8 mouse cellular contexts compared by ENCODE assay signal in the genomic region with DNA sequence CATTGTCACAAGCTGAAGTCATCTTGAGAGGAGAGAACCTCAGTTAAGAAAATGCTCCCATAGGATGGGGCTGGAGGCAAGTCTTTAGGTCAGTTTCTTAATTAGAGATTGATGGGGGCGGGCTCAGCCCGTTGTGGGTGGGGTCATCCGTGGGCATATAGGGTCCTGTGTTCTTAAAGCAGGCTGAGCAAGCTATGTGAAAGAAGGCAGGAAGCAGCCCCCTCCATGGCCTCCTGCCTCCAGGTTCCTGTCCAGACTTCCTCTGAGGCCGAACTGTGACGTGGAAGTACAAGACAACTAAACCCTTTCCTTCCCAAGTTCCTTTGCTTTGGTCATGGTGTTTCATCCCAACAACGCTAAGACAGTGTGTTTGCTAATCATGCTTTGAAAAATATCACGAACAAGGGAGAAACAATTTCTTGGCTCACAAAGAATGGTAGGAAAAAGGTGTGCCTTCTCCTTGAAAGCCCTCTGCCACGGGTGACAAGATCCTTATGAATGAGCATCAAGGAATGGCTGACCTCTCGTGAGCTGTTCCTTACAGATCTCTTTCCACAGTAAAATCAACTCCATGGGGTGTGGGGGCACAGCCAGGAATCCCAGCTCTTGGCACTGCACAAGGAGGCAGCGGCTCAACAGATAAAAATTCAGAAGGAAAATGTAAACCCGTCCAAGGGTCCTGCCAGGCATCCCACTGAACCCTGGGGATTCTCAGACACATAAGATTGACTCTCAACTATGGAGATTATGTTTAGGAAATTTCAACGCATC. TPM values are rescaled to one million over a fixed set of nuclear protein-coding genes. Genes with fewer than 3 reads are reported as not detected.
DNase-seq lines count a peak whose midpoint lies in the region; ATAC-seq and TF ChIP-seq lines count a peak whose summit lies in the region.

No protein-coding gene starts in this region.

- TF ChIP-seq POLR2A in CH12.LX (IDR thresholded peaks at IDR 0.05; ENCODE audit: low read depth, low read length), result 0 out of 2 replicates have a peak, but pooled peaks have one; percentile 38

- no peak for TF ChIP-seq RAD21 in CH12.LX (IDR thresholded peaks at IDR 0.05; ENCODE audit: low read depth, low read length)

- no peak for TF ChIP-seq CTCF in CH12.LX (conservative IDR thresholded peaks at IDR 0.05 in 1 of 2, IDR thresholded peaks at IDR 0.05 in 1 of 2; ENCODE audit: low read depth in 2 of 2, low read length in 2 of 2)

- peaks cover 7 to 45% of the 10 kb centered on the region in 2 experiments for H3K4me1 ChIP-seq in CH12.LX (ENCODE audit: control insufficient read depth in 1 of 2, insufficient read depth in 2 of 2)
- peaks cover 29% of the 10 kb centered on the region for H3K4me1 ChIP-seq in forebrain, embryonic 15.5 days
- peaks cover 22% of the 10 kb centered on the region; the same call in 1 of the 2 replicates for H3K4me1 ChIP-seq in limb, embryonic 11.5 days (ENCODE audit: control insufficient read depth, insufficient read depth, low read length)
- H3K4me1 ChIP-seq in midbrain, embryonic 16.5 days (ENCODE audit: control insufficient read depth, insufficient read depth, low read length), result peaks cover 10% of the 10 kb centered on the region

- TF ChIP-seq EP300 in CH12.LX (IDR thresholded peaks at IDR 0.05; ENCODE audit: low read length), result no peak

- H3K27ac ChIP-seq in CH12.LX (ENCODE audit: insufficient read depth, low read depth), result no peak overlapping the region
- no peak overlapping the region for H3K27ac ChIP-seq in forebrain, embryonic 15.5 days (replicated peaks)
- no peak overlapping the region for H3K27ac ChIP-seq in limb, embryonic 11.5 days (replicated peaks; ENCODE audit: low read depth, low read length)
- H3K27ac ChIP-seq in midbrain, embryonic 16.5 days (ENCODE audit: low read length), result no peak overlapping the region

- H3K4me3 ChIP-seq in CH12.LX (replicated peaks in 1 of 3; ENCODE audit: low read depth in 2 of 3, low read length in 2 of 3, poor library complexity in 1 of 3), result peak overlapping the region; percentile 67 to 96 (median 87)
- peak overlapping the region; percentile 56 for H3K4me3 ChIP-seq in forebrain, embryonic 15.5 days
- peak overlapping the region; percentile 97 for H3K4me3 ChIP-seq in limb, embryonic 11.5 days (ENCODE audit: low read depth, low read length)
- H3K4me3 ChIP-seq in midbrain, embryonic 16.5 days (ENCODE audit: low read depth, low read length), result peak overlapping the region; percentile 59

- ATAC-seq in forebrain, embryonic 15.5 days (replicated peaks), result no peak
- ATAC-seq in limb, embryonic 11.5 days (ENCODE audit: insufficient number of reproducible peaks, low FRiP score, low TSS enrichment, low read depth), result no peak
- no peak for ATAC-seq in midbrain, embryonic 16.5 days

- DNase-seq in adrenal gland, postnatal 36 days, result peak; percentile 15 to 34
- no peak for DNase-seq in adrenal gland, adult 8-10 months
- no peak for DNase-seq in CH12.LX (ENCODE audit: extremely low read depth)
- peak; percentile 44 for DNase-seq in limb, embryonic 11.5 days (ENCODE audit: low spot score)
- DNase-seq in layer of hippocampus, adult 9-11 months, result no peak
- DNase-seq in right cerebral cortex, postnatal 14 days, result no peak

- no peaks in the 10 kb centered on the region for H3K9me3 ChIP-seq in CH12.LX (replicated peaks; ENCODE audit: low read length)
- H3K9me3 ChIP-seq in forebrain, embryonic 15.5 days, result no peaks in the 10 kb centered on the region
- no peaks in the 10 kb centered on the region for H3K9me3 ChIP-seq in limb, embryonic 11.5 days (ENCODE audit: control insufficient read depth, low read length)
- H3K9me3 ChIP-seq in midbrain, embryonic 16.5 days (replicated peaks; ENCODE audit: control insufficient read depth, low read length, poor library complexity, severe bottlenecking), result no peaks in the 10 kb centered on the region

- no peaks in the 10 kb centered on the region for H3K27me3 ChIP-seq in CH12.LX (replicated peaks)
- H3K27me3 ChIP-seq in forebrain, embryonic 15.5 days, result no peaks in the 10 kb centered on the region
- H3K27me3 ChIP-seq in limb, embryonic 11.5 days (ENCODE audit: control insufficient read depth, insufficient read depth, low read length), result no peaks in the 10 kb centered on the region
- H3K27me3 ChIP-seq in midbrain, embryonic 16.5 days (ENCODE audit: control insufficient read depth, insufficient read depth, low read depth, low read length), result no peaks in the 10 kb centered on the region

- 13% methylated on average over 12 of the region's 12 CpGs for WGBS in forebrain, embryonic 15.5 days
- 26% methylated on average over 12 of the region's 12 CpGs for WGBS in limb, embryonic 11.5 days
- WGBS in midbrain, embryonic 16.5 days, result 21% methylated on average over 12 of the region's 12 CpGs

- peak overlapping the region; percentile 97 for H3K9ac ChIP-seq in CH12.LX (ENCODE audit: insufficient read depth, low read depth)
- H3K9ac ChIP-seq in forebrain, embryonic 15.5 days (replicated peaks), result peak overlapping the region; percentile 47
- H3K9ac ChIP-seq in limb, embryonic 11.5 days (ENCODE audit: low read length), result peak overlapping the region; percentile 97
- H3K9ac ChIP-seq in midbrain, embryonic 16.5 days (ENCODE audit: low read depth, low read length), result 0 out of 2 replicates have a peak overlapping the region, but pooled peaks have one; percentile 54

- dilution Hi-C loops in CH12.LX (cut with MboI; ENCODE audit: extremely low pct_ligation_motif_present, extremely low pct_unique_long_range_greater_than_20kb, low sequenced_read_pairs), result no loop called here

- H3K4me2 ChIP-seq in CH12.LX (ENCODE audit: insufficient read depth, low read depth, poor library complexity, severe bottlenecking), result peak overlapping the region; percentile 94
- peak overlapping the region; percentile 85 for H3K4me2 ChIP-seq in forebrain, embryonic 15.5 days (replicated peaks)
- peak overlapping the region; percentile 73 for H3K4me2 ChIP-seq in limb, embryonic 11.5 days (ENCODE audit: low read depth, severe bottlenecking)
- H3K4me2 ChIP-seq in midbrain, embryonic 16.5 days (ENCODE audit: low read length), result peak overlapping the region; percentile 100

- in situ Hi-C loops in CH12.LX (cut with MboI; ENCODE audit: low pct_ligation_motif_present, low pct_unique_long_range_greater_than_20kb, low sequenced_read_pairs), result no loop called here

- peaks cover 32 to 45% of the 10 kb centered on the region in 2 experiments for H3K36me3 ChIP-seq in CH12.LX (replicated peaks in 1 of 2; ENCODE audit: control insufficient read depth in 1 of 2, insufficient read depth in 1 of 2, low read length in 1 of 2)
- H3K36me3 ChIP-seq in forebrain, embryonic 15.5 days, result no peaks in the 10 kb centered on the region
- peaks cover 27% of the 10 kb centered on the region for H3K36me3 ChIP-seq in limb, embryonic 11.5 days (ENCODE audit: control insufficient read depth, insufficient read depth, low read length)
- no peaks in the 10 kb centered on the region for H3K36me3 ChIP-seq in midbrain, embryonic 16.5 days (ENCODE audit: control insufficient read depth, insufficient read depth, low read length)

- peaks cover 64% of the 10 kb centered on the region for H3K79me2 ChIP-seq in CH12.LX (replicated peaks; ENCODE audit: control insufficient read depth, extremely low read depth, insufficient read depth, poor library complexity, severe bottlenecking)

TF ChIP-seq in CH12.LX, 34 proteins besides CTCF, POLR2A, EP300 and RAD21:
- TF ChIP-seq SIN3A (IDR thresholded peaks at IDR 0.05; ENCODE audit: low read length) (peak; percentile 43), ZNF384 (IDR thresholded peaks at IDR 0.05; ENCODE audit: low read depth, low read length) (no peak)

RNA-seq across cellular contexts. Expression of a gene that starts 1.5 kb away (rescaled TPM):
- 10 to 100 TPM; 12.6 to 12.9 TPM for total RNA-seq in adrenal gland, postnatal 36 days (2021)
- 1 to 10 TPM; 1.9 to 7.7 (median 2.8) TPM for total RNA-seq in adrenal gland, adult 8-10 months (2022)
- total RNA-seq in CH12.LX (2012; rRNA removed) (244 and 294 TPM in 2 replicates), CH12.LX (2014; rRNA removed) (768 and 838 TPM in 2 replicates)
- 203 and 221 TPM in 2 replicates for polyA plus RNA-seq in CH12.LX (2012; ENCODE audit: insufficient read length, low read depth)
- polyA plus RNA-seq in forebrain, embryonic 15.5 days (2015; fragmentation: Nextera tagmentation; extraction: Ambion mirVana), result 179 and 208 TPM in 2 replicates
- 528 and 536 TPM in 2 replicates for polyA plus RNA-seq in limb, embryonic 11.5 days (2014; fragmentation: Nextera tagmentation; extraction: Ambion mirVana)
- polyA plus RNA-seq in midbrain, embryonic 16.5 days (2015; fragmentation: Nextera tagmentation; extraction: Ambion mirVana), result 31.9 and 49.3 TPM in 2 replicates

RNA-seq across cellular contexts. Expression of a gene that starts 47.3 kb away (rescaled TPM):
- total RNA-seq in adrenal gland, postnatal 36 days (2021), result 10 to 100 TPM; 10.4 to 13.6 TPM
- total RNA-seq in adrenal gland, adult 8-10 months (2022), result 10 to 100 TPM; 12.0 to 26.9 (median 20.4) TPM
- total RNA-seq in CH12.LX (2012; rRNA removed), result 3.9 and 4.7 TPM in 2 replicates
- 4.5 and 6.2 TPM in 2 replicates for total RNA-seq in CH12.LX (2014; rRNA removed)
- polyA plus RNA-seq in CH12.LX (2012; ENCODE audit: insufficient read length, low read depth), result 6.9 and 8.3 TPM in 2 replicates
- polyA plus RNA-seq in forebrain, embryonic 15.5 days (2015; fragmentation: Nextera tagmentation; extraction: Ambion mirVana), result 89.2 and 91.2 TPM in 2 replicates
- polyA plus RNA-seq in limb, embryonic 11.5 days (2014; fragmentation: Nextera tagmentation; extraction: Ambion mirVana), result 22.3 and 25.1 TPM in 2 replicates
- 86.7 and 102 TPM in 2 replicates for polyA plus RNA-seq in midbrain, embryonic 16.5 days (2015; fragmentation: Nextera tagmentation; extraction: Ambion mirVana)

Comparison
In these comparisons a context has a peak if more than half of its experiments do, and no peak if none do; other contexts are left out.
1. DNase-seq: peak in adrenal gland, postnatal 36 days (2 of 2) and limb, embryonic 11.5 days (single experiment); none in adrenal gland, adult 8-10 months (single experiment), CH12.LX (single experiment), layer of hippocampus, adult 9-11 months (single experiment) and right cerebral cortex, postnatal 14 days (single experiment).
2. H3K9ac ChIP-seq: peak in every context shown above with its lines; median percentile 97 in CH12.LX; 97 in limb, embryonic 11.5 days; 54 in midbrain, embryonic 16.5 days; 47 in forebrain, embryonic 15.5 days.
3. Peak in every context shown above with its lines, with median percentiles within 50 percentile points of each other: H3K4me2 ChIP-seq and H3K4me3 ChIP-seq.